Mouse (Mus musculus) limb, embryonic 14.5 days (tissue): ENCODE measurements at regions not wholly inside any gene's neighbourhood (a gene's known extent, or its start where the extent isn't known, plus 50 kb on each side); places are given as distances from the start of the nearest gene placed in this dataset.

Experiments
- ATAC-seq: fragments of 200-750 bp; cut with Nextera tagmentation; 2 replicates; pipeline ENCODE4 v1.8.0; 2017; ENCODE audit warnings: low read depth, moderate number of reproducible peaks, moderate TSS enrichment; ENCODE audit not compliant: low FRiP score
- DNase-seq: peaks from one replicate; pipeline ENCODE4 v3.0.0-alpha.2; 2015; ENCODE audit warnings: low spot score
- H3K27ac ChIP-seq: fragments of 300-500 bp; sonication (generic); replicated peaks from 2 replicates; pipeline ENCODE4 v1.5.1; 2014; ENCODE audit warnings: low read depth, mild to moderate bottlenecking, low read length, moderate library complexity, mixed read lengths
- H3K27me3 ChIP-seq: fragments of 300-500 bp; sonication (generic); 2 replicates; pipeline ENCODE4 v1.6.1; 2014; ENCODE audit warnings: low read length, mixed read lengths; ENCODE audit not compliant: control insufficient read depth, insufficient read depth
- H3K36me3 ChIP-seq: fragments of 300-500 bp; sonication (generic); 2 replicates; pipeline ENCODE4 v1.6.1; 2014; ENCODE audit warnings: mild to moderate bottlenecking, low read length, moderate library complexity, mixed read lengths; ENCODE audit not compliant: control insufficient read depth, insufficient read depth
- H3K4me1 ChIP-seq: fragments of 300-500 bp; sonication (generic); 2 replicates; pipeline ENCODE4 v1.6.1; 2014; ENCODE audit warnings: antibody characterized with exemption, low read length, mixed read lengths; ENCODE audit not compliant: control insufficient read depth, insufficient read depth
- H3K4me2 ChIP-seq: fragments of 300-500 bp; sonication (generic); replicated peaks from 2 replicates; pipeline ENCODE4 v1.6.1; 2014; ENCODE audit warnings: low read depth, mild to moderate bottlenecking, low read length, moderate library complexity; ENCODE audit not compliant: severe bottlenecking
- H3K4me3 ChIP-seq: fragments of 300-500 bp; sonication (generic); replicated peaks from 2 replicates; pipeline ENCODE4 v1.5.1; 2014; ENCODE audit warnings: low read length
- H3K9ac ChIP-seq: fragments of 300-500 bp; sonication (generic); 2 replicates; pipeline ENCODE4 v1.6.1; 2014; ENCODE audit warnings: mild to moderate bottlenecking, low read depth, low read length, moderate library complexity; ENCODE audit not compliant: severe bottlenecking
- H3K9me3 ChIP-seq: fragments of 300-500 bp; sonication (generic); 2 replicates; pipeline ENCODE4 v1.6.1; 2016; ENCODE audit warnings: low read length; ENCODE audit not compliant: control insufficient read depth
- POLR2A ChIP-seq: fragments of 200-500 bp; IDR thresholded peaks from 2 replicates; pipeline ENCODE4 v1.8.0; 2012; ENCODE audit warnings: inconsistent platforms, mild to moderate bottlenecking, moderate library complexity, borderline replicate concordance; ENCODE audit not compliant: insufficient read depth, insufficient read length; ENCODE audit errors: extremely low read depth
- whole genome bisulfite sequencing: fragments of 180-500 bp; shearing (Covaris S2); extraction: QIAGEN DNeasy Blood & Tissue Kit; methylation state at CpG from one replicate; pipeline ENCODE4 v1.1.7; 2014; 5-methylcytosine and 5-hydroxymethylcytosine counted together

- H3K27me3 ChIP-seq: no peaks in the 10 kb centered on the region
- no peak overlapping the region for H3K4me2 ChIP-seq
- DNase-seq (no peak), ATAC-seq (no peak)
- H3K27ac ChIP-seq: no peak overlapping the region
- H3K9me3 ChIP-seq: no peaks in the 10 kb centered on the region
- H3K36me3 ChIP-seq: no peaks in the 10 kb centered on the region
- no peak for TF ChIP-seq POLR2A
- H3K9ac ChIP-seq: no peak overlapping the region
- 0 out of 2 replicates have a peak, but pooled peaks cover 5% of the 10 kb centered on the region for H3K4me1 ChIP-seq
- H3K4me3 ChIP-seq: no peak overlapping the region
- WGBS: 85% methylated on average over 4 of the region's 4 CpGs
These were observed 168.9 kb upstream of the Itga4 start for GRCm38 (mm10) chr2:79086280-79086679.

- Histone ChIP-seq H3K4me3 (peak overlapping the region; percentile 19; the same call in 1 of the 2 replicates), H3K9ac (peak overlapping the region; percentile 17; the same call in 1 of the 2 replicates), H3K27ac (no peak overlapping the region), H3K36me3 (no peaks in the 10 kb centered on the region), H3K27me3 (no peaks in the 10 kb centered on the region), H3K4me1 (0 out of 2 replicates have a peak, but pooled peaks cover 5% of the 10 kb centered on the region), H3K4me2 (peak overlapping the region; percentile 39), H3K9me3 (no peaks in the 10 kb centered on the region)
- 32% methylated on average over 9 of the region's 9 CpGs for WGBS
- DNase-seq (no peak), ATAC-seq (no peak)
- TF ChIP-seq POLR2A: no peak
These were observed 168.2 kb upstream of the Itga4 start for GRCm38 (mm10) chr2:79086857-79087578.

GRCm38 (mm10) chr2:79087600-79088205, 167.5 kb upstream of the Itga4 start:
- DNase-seq (peak; percentile 54), ATAC-seq (peak; percentile 82)
- Histone ChIP-seq H3K9ac (peak overlapping the region; percentile 17; the same call in 1 of the 2 replicates), H3K27me3 (no peaks in the 10 kb centered on the region), H3K9me3 (no peaks in the 10 kb centered on the region), H3K4me3 (peak overlapping the region; percentile 19; the same call in 1 of the 2 replicates), H3K27ac (no peak overlapping the region), H3K4me1 (0 out of 2 replicates have a peak, but pooled peaks cover 5% of the 10 kb centered on the region), H3K4me2 (peak overlapping the region; percentile 39), H3K36me3 (no peaks in the 10 kb centered on the region)
- WGBS: 18% methylated on average over 9 of the region's 9 CpGs
- no peak for TF ChIP-seq POLR2A

- no peak overlapping the region for H3K4me2 ChIP-seq
- DNase-seq (no peak), ATAC-seq (no peak)
- no peak overlapping the region for H3K27ac ChIP-seq
- H3K36me3 ChIP-seq: no peaks in the 10 kb centered on the region
- no peak overlapping the region for H3K9ac ChIP-seq
- no peaks in the 10 kb centered on the region for H3K9me3 ChIP-seq
- H3K27me3 ChIP-seq: no peaks in the 10 kb centered on the region
- H3K4me3 ChIP-seq: no peak overlapping the region
- 0 out of 2 replicates have a peak, but pooled peaks cover 5% of the 10 kb centered on the region for H3K4me1 ChIP-seq
- TF ChIP-seq POLR2A: no peak
- WGBS: 89% methylated on average over 2 of the region's 2 CpGs
These were observed 165.0 kb upstream of the Itga4 start for GRCm38 (mm10) chr2:79090273-79090672.

- H3K27ac ChIP-seq: no peak overlapping the region
- 4% methylated on average over 1 of the region's 1 CpGs for WGBS
- no peak overlapping the region for H3K4me3 ChIP-seq
These were observed 160.9 kb upstream of the Itga4 start for GRCm38 (mm10) chr2:79094298-79094697.

More at GRCm38 (mm10) chr2:79094298-79094697, 160.9 kb upstream of the Itga4 start:
- Histone ChIP-seq H3K36me3 (no peaks in the 10 kb centered on the region), H3K9ac (no peak overlapping the region), H3K27me3 (no peaks in the 10 kb centered on the region), H3K4me2 (no peak overlapping the region), H3K4me1 (no peaks in the 10 kb centered on the region), H3K9me3 (no peaks in the 10 kb centered on the region)
- DNase-seq (peak; percentile 52), ATAC-seq (no peak)
- no peak for TF ChIP-seq POLR2A
